Mouse (Mus musculus) small intestine, adult 2 months (tissue): ENCODE results near the gene Spon1.

Experiments
- CTCF ChIP-seq: fragments of 200-500 bp; IDR thresholded peaks from 2 replicates; pipeline ENCODE4 v1.5.1; 2012; ENCODE audit warnings: low read depth, mild to moderate bottlenecking, control low read depth, inconsistent platforms, low read length, moderate library complexity, mixed read lengths; ENCODE audit not compliant: insufficient replicate concordance, insufficient read length; ENCODE audit errors: extremely low read depth
- POLR2A ChIP-seq: fragments of 200-500 bp; IDR thresholded peaks from 2 replicates; pipeline ENCODE4 v1.6.1; 2012; ENCODE audit warnings: low read depth, mild to moderate bottlenecking, control low read depth, inconsistent platforms, low read length, moderate library complexity

GRCm38 (mm10) chr7:113859480-113859881, 93.7 kb downstream of the Spon1 start:
- no peak for TF ChIP-seq CTCF
- TF ChIP-seq POLR2A, result no peak
